Mouse (Mus musculus) heart, postnatal 0 days (tissue): Measurements from ENCODE around the gene Cep44.

ENCODE experiments used
- CTCF ChIP-seq: IDR thresholded peaks from 2 replicates; pipeline ENCODE4 v1.5.1; 2016; ENCODE audit warnings: antibody characterized with exemption, control low read depth, low read depth
- EP300 ChIP-seq: IDR thresholded peaks from 2 replicates; pipeline ENCODE4 v1.6.1; 2016; ENCODE audit warnings: antibody characterized with exemption, low read depth

- no peak for TF ChIP-seq CTCF
- TF ChIP-seq EP300: no peak
Measured at GRCm38 (mm10) chr8:56552551-56553103, 1.8 kb upstream of the Cep44 start.
